Mouse (Mus musculus) testis, postnatal 10 days (tissue): ENCODE results near the gene Fgd6.

Experiments used
- DNase-seq: peaks from one replicate; pipeline ENCODE4 v3.0.0; 2021; ENCODE audit warnings: low spot score

Fgd6 gene

DNA sequence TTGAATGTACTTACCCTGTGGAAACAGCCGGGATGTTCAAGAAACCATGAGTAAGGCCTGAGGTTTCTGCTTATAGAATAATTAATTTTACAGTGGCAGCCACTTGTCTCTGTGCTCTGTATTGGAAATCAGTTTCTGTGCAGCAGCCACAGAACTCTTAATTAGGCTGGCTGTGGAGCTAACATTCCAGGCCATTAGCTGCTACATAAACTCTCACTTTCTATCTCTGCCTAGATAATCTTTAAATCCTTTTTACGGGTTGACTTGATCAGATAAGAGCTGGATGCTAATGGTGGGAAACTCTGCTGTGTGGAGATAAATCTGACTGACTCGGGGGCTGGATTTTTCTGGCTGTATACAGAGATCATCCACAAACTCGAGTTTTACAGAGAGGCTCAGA is 147.4 kb downstream of the Fgd6 start:
- no peak for DNase-seq
